Mouse (Mus musculus): ENCODE data around the gene Rtl6. TPM values are rescaled to one million over a fixed set of nuclear protein-coding genes. Genes with fewer than 3 reads are reported as not detected.
A peak's percentile ranks its signal among the peaks of the same experiment; 100 is the strongest.

Rtl6 gene
- 11.3 and 12.4 TPM in 2 replicates for polyA plus RNA-seq (2015; fragmentation: Nextera tagmentation; extraction: Ambion mirVana)

DNA sequence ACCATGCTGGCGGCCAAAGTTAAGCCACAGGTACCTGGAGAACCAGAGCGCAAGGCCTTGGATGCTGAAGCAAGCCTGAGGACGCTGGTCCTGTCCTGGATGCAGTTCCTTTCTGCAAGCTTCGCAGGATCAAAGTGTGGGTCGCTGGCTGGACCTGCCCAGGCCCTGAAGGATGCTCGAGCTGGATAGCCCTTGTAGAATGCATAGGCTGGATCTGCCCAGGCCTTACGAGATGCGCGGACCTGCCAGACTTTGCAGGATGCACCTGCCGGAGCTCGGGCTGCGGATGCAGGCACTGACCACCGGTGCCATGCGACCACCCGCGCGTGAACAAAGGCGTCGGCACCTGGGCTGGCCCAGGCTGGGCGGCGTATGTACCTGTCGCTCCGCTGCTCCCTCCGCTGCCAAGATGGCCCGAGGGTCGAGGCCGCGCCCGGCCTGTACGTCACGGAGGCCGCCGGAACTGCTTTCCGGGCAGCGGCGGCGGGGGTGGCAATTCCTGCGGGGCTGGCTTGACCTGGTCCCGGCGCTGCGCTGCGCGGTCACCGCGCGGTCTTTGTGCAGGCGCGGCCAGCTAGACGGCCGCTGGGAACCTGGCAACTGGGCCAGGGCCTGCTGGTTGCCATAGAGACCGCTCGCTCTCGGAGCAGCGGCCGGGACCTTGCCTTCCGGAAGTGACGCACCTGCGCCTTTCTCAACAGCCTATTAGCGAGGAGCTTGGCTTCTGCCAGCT lies at the start of gene Rtl6:
Rtl6 (minus strand) TSS at position 635 of the 733 bp plus-strand sequence.
- Histone ChIP-seq H3K9ac (peak within 1 kb of the TSS; percentile 58), H3K27me3 (replicated peaks) (no peaks in the 10 kb centered on the region), H3K4me3 (replicated peaks) (peak within 1 kb of the TSS; percentile 76), H3K4me2 (peak within 1 kb of the TSS; percentile 86), H3K36me3 (peaks cover 5% of the 10 kb centered on the region; the same call in 1 of the 2 replicates), H3K27ac (peak within 1 kb of the TSS; percentile 62; the same call in 1 of the 2 replicates), H3K9me3 (no peaks in the 10 kb centered on the region), H3K4me1 (no peaks in the 10 kb centered on the region)
- ATAC-seq (ENCODE audit: insufficient read depth, low FRiP score, low read depth), result peak; percentile 87; the same call in 1 of the 2 replicates
- WGBS, result 8% methylated on average over 59 of the region's 59 CpGs

DNA sequence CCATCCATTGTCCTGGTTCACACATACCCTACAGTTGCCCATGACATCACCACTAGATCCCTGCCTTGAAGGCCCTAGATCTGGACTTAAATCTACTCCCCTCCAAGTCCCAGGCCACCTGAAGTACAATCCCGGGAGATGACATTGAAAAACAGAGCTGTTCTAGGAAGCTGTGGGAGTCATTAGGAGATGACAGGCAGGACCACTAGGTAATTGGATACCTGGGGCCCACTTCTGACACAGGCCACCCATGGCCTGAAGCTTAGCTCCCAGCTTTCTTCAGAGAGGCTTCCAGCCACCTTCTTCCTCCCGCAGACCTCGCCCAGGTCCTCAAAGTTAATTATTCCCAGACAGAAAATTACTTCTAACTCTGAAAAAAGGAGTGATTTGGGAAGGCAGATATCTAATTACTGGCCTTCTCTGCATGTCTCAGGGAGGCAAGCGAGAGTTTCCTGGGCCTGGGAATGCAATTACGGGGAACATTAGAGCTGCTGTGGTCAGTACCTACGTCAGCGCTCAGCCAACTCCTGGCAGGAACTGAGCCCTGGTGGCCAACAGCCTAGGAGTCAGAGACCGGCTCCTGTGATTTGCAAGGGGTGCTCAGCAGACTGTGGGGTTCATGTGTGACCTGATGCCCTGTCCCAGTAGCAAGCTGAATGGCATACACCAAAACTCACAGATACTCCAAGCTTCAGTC lies 45.8 kb upstream of the Rtl6 start:
- no peak overlapping the region for H3K4me2 ChIP-seq
- WGBS, result 78% methylated on average over 8 of the region's 8 CpGs
- no peak overlapping the region for H3K4me3 ChIP-seq (replicated peaks)
- H3K4me1 ChIP-seq, result no peaks in the 10 kb centered on the region
- H3K27ac ChIP-seq, result no peak overlapping the region
- no peaks in the 10 kb centered on the region for H3K36me3 ChIP-seq
- H3K9ac ChIP-seq, result no peak overlapping the region
- H3K9me3 ChIP-seq, result no peaks in the 10 kb centered on the region
- no peaks in the 10 kb centered on the region for H3K27me3 ChIP-seq (replicated peaks)
- no peak for ATAC-seq (ENCODE audit: insufficient read depth, low FRiP score, low read depth)

- no peak for ATAC-seq (ENCODE audit: insufficient read depth, low FRiP score, low read depth)
- no peak overlapping the region for H3K27ac ChIP-seq
- H3K4me1 ChIP-seq, result no peaks in the 10 kb centered on the region
- no peaks in the 10 kb centered on the region for H3K27me3 ChIP-seq (replicated peaks)
- no peaks in the 10 kb centered on the region for H3K36me3 ChIP-seq
- no peak overlapping the region for H3K4me2 ChIP-seq
- no peaks in the 10 kb centered on the region for H3K9me3 ChIP-seq
- WGBS, result 69% methylated on average over 9 of the region's 9 CpGs
- H3K4me3 ChIP-seq (replicated peaks), result no peak overlapping the region
- H3K9ac ChIP-seq, result no peak overlapping the region
These were observed 43.5 kb upstream of the Rtl6 start for GRCm38 (mm10) chr15:84600977-84601595.

DNA sequence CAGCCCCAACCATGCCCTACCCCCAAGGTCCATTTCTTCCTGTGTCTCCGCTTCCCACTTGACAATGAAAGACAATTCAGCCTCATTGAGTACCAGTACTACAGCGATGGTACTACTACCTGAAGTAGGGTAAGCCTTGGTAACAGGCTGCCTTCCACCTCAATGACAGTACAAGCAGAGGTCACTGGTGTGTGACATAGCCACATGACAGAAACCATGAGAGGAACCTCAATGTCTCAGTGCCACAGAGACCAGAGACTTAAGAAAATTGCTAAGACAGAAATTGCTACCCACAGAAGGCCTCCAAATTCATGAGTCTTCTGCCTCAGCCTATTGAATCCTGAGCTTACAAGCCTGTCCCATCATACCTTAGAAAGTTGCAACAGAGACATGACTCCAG lies 41.3 kb upstream of the Rtl6 start:
- Histone ChIP-seq H3K4me2 (no peak overlapping the region), H3K36me3 (no peaks in the 10 kb centered on the region), H3K27ac (no peak overlapping the region), H3K4me1 (no peaks in the 10 kb centered on the region), H3K4me3 (replicated peaks) (no peak overlapping the region), H3K27me3 (replicated peaks) (no peaks in the 10 kb centered on the region), H3K9me3 (no peaks in the 10 kb centered on the region), H3K9ac (no peak overlapping the region)
- peak; percentile 45; the same call in 1 of the 2 replicates for ATAC-seq (ENCODE audit: insufficient read depth, low FRiP score, low read depth)
- 91% methylated on average over 2 of the region's 2 CpGs for whole genome bisulfite sequencing

- WGBS, result 96% methylated on average over 1 of the region's 1 CpGs
- ATAC-seq (ENCODE audit: insufficient read depth, low FRiP score, low read depth), result no peak
- H3K27me3 ChIP-seq (replicated peaks), result no peaks in the 10 kb centered on the region
- no peaks in the 10 kb centered on the region for H3K4me1 ChIP-seq
- H3K4me3 ChIP-seq (replicated peaks), result no peak overlapping the region
- H3K27ac ChIP-seq, result no peak overlapping the region
- no peak overlapping the region for H3K9ac ChIP-seq
- no peaks in the 10 kb centered on the region for H3K9me3 ChIP-seq
- no peaks in the 10 kb centered on the region for H3K36me3 ChIP-seq
- no peak overlapping the region for H3K4me2 ChIP-seq
These were observed 40.2 kb upstream of the Rtl6 start for GRCm38 (mm10) chr15:84597816-84598215.

GRCm38 (mm10) chr15:84597021-84597420 lies 39.4 kb upstream of the Rtl6 start:
- H3K36me3 ChIP-seq, result no peaks in the 10 kb centered on the region
- H3K4me2 ChIP-seq, result no peak overlapping the region
- H3K27me3 ChIP-seq (replicated peaks), result no peaks in the 10 kb centered on the region
- ATAC-seq (ENCODE audit: insufficient read depth, low FRiP score, low read depth), result no peak
- H3K4me1 ChIP-seq, result no peaks in the 10 kb centered on the region
- no peak overlapping the region for H3K4me3 ChIP-seq (replicated peaks)
- no peak overlapping the region for H3K27ac ChIP-seq
- no peaks in the 10 kb centered on the region for H3K9me3 ChIP-seq
- H3K9ac ChIP-seq, result no peak overlapping the region

- Histone ChIP-seq H3K4me1 (no peaks in the 10 kb centered on the region), H3K4me3 (replicated peaks) (no peak overlapping the region), H3K36me3 (no peaks in the 10 kb centered on the region), H3K9ac (no peak overlapping the region), H3K27me3 (replicated peaks) (no peaks in the 10 kb centered on the region), H3K9me3 (no peaks in the 10 kb centered on the region), H3K27ac (no peak overlapping the region), H3K4me2 (no peak overlapping the region)
- WGBS, result 56% methylated on average over 9 of the region's 9 CpGs
- no peak for ATAC-seq (ENCODE audit: insufficient read depth, low FRiP score, low read depth)
These were observed 37.8 kb upstream of the Rtl6 start for GRCm38 (mm10) chr15:84595241-84595945.

GRCm38 (mm10) chr15:84593514-84593913 lies 35.9 kb upstream of the Rtl6 start:
- Histone ChIP-seq H3K36me3 (no peaks in the 10 kb centered on the region), H3K4me2 (no peak overlapping the region), H3K4me1 (0 out of 2 replicates have a peak, but pooled peaks cover under 1% of the 10 kb centered on the region), H3K27ac (no peak overlapping the region), H3K4me3 (replicated peaks) (no peak overlapping the region), H3K9me3 (no peaks in the 10 kb centered on the region), H3K9ac (no peak overlapping the region), H3K27me3 (replicated peaks) (no peaks in the 10 kb centered on the region)
- ATAC-seq (ENCODE audit: insufficient read depth, low FRiP score, low read depth), result no peak
- WGBS, result 46% methylated on average over 9 of the region's 9 CpGs

GRCm38 (mm10) chr15:84592240-84592639 lies 34.6 kb upstream of the Rtl6 start:
- Histone ChIP-seq H3K9me3 (no peaks in the 10 kb centered on the region), H3K9ac (no peak overlapping the region), H3K36me3 (no peaks in the 10 kb centered on the region), H3K27me3 (replicated peaks) (no peaks in the 10 kb centered on the region), H3K27ac (no peak overlapping the region), H3K4me2 (no peak overlapping the region), H3K4me3 (replicated peaks) (no peak overlapping the region), H3K4me1 (0 out of 2 replicates have a peak, but pooled peaks cover 7% of the 10 kb centered on the region)
- 70% methylated on average over 5 of the region's 5 CpGs for WGBS
- ATAC-seq (ENCODE audit: insufficient read depth, low FRiP score, low read depth), result no peak

DNA sequence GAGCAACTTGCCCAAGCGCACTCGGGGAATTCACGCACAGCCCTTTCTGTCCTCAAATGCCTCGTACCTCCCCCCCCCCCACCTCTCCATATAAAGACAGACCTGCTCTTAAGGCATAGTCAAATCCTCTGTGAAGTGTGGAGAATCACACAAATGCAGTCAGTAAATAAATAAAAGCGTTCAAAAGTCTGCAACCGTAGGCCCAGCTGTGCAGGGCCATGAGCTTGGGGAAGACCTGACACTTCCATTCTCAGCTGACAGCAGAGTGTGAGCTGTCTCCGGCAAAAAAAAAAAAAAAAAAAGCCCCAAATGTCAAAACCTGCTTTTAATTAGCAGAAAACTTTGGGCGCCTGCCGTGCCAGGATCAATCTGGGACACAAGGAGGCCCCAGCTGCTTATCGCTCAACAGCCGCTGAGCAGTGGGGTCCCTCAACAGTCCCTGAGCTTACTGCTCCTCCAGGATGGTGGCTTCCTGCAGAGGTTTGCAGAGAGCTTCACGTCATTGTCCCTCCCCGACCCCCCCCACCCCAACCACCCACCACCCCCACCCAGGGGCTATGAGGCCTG lies 34.0 kb upstream of the Rtl6 start:
- Histone ChIP-seq H3K4me2 (no peak overlapping the region), H3K27me3 (replicated peaks) (no peaks in the 10 kb centered on the region), H3K36me3 (no peaks in the 10 kb centered on the region), H3K9ac (no peak overlapping the region), H3K9me3 (no peaks in the 10 kb centered on the region), H3K4me3 (replicated peaks) (no peak overlapping the region), H3K4me1 (0 out of 2 replicates have a peak, but pooled peaks cover 7% of the 10 kb centered on the region), H3K27ac (no peak overlapping the region)
- ATAC-seq (ENCODE audit: insufficient read depth, low FRiP score, low read depth), result no peak
- 52% methylated on average over 13 of the region's 13 CpGs for WGBS

DNA sequence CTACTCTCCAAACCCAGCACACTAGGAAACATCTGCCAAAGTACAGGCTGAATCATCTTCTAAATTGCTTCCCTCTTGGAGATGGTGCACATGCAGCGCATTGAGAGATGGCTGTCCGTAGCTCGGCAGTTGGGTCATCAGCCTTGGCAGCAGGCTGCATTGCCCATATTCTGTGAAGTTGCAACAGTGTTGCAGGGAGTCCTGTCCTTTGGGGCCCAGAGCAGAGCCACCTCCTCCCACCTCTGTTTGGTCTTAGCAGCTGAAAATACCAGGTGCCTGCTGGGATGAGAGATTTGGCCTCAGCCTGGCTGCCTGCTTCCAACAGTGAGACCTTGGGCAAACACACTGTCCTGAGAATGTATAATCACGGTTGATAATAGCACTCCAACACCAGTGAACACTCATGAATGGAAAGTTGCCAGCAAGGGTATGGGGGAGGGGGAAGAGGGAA lies 30.8 kb upstream of the Rtl6 start:
- H3K9ac ChIP-seq, result no peak overlapping the region
- no peak for ATAC-seq (ENCODE audit: insufficient read depth, low FRiP score, low read depth)
- H3K36me3 ChIP-seq, result no peaks in the 10 kb centered on the region
- no peak overlapping the region for H3K4me3 ChIP-seq (replicated peaks)
- H3K4me2 ChIP-seq, result no peak overlapping the region
- WGBS, result 57% methylated on average over 4 of the region's 4 CpGs
- 0 out of 2 replicates have a peak, but pooled peaks cover 7% of the 10 kb centered on the region for H3K4me1 ChIP-seq
- no peaks in the 10 kb centered on the region for H3K9me3 ChIP-seq
- no peaks in the 10 kb centered on the region for H3K27me3 ChIP-seq (replicated peaks)
- no peak overlapping the region for H3K27ac ChIP-seq
